13 mouse cellular contexts compared by ENCODE assay signal in genomic region chr17:72015253-72015652, GRCm38 (mm10).
DNase-seq lines count a peak whose midpoint lies in the region; ATAC-seq lines count a peak whose summit lies in the region.
"Had no signal": no experiment of that assay in that cellular context is flagged by ENCODE, and none has a peak within 500 bp of the region (broad histone marks: within the 10 kb centered on the region; RNA-seq: fewer than 3 reads in every experiment).

No protein-coding gene starts in this region.

- 57% methylated on average over 3 of the region's 3 CpGs for WGBS in hindbrain, embryonic 16.5 days
- WGBS in hindbrain, embryonic 11.5 days, result 89% methylated on average over 3 of the region's 3 CpGs

- no peak overlapping the region for H3K9ac ChIP-seq in hindbrain, embryonic 16.5 days (ENCODE audit: low read depth, low read length)
- H3K9ac ChIP-seq in hindbrain, embryonic 11.5 days (ENCODE audit: low read depth, low read length), result no peak overlapping the region
- H3K9ac ChIP-seq: lung, embryonic 15.5 days; midbrain, embryonic 12.5 days; neural tube, embryonic 12.5 days had no signal

- H3K9me3 ChIP-seq in hindbrain, embryonic 16.5 days (ENCODE audit: control insufficient read depth, low read length), result no peaks in the 10 kb centered on the region
- H3K9me3 ChIP-seq in hindbrain, embryonic 11.5 days (ENCODE audit: control insufficient read depth, low read length), result no peaks in the 10 kb centered on the region
- H3K9me3 ChIP-seq: lung, embryonic 15.5 days; midbrain, embryonic 12.5 days; neural tube, embryonic 12.5 days had no signal

- H3K27me3 ChIP-seq in hindbrain, embryonic 16.5 days (replicated peaks; ENCODE audit: control insufficient read depth, insufficient read depth, low read length), result no peaks in the 10 kb centered on the region
- H3K27me3 ChIP-seq in hindbrain, embryonic 11.5 days (ENCODE audit: control insufficient read depth, insufficient read depth, low read length), result no peaks in the 10 kb centered on the region
- H3K27me3 ChIP-seq: CH12.LX; lung, embryonic 15.5 days; midbrain, embryonic 12.5 days; neural tube, embryonic 12.5 days had no signal

- H3K27ac ChIP-seq in hindbrain, embryonic 16.5 days (ENCODE audit: low read depth, low read length), result no peak overlapping the region
- H3K27ac ChIP-seq in hindbrain, embryonic 11.5 days (ENCODE audit: low read depth, low read length), result no peak overlapping the region
- H3K27ac ChIP-seq: lung, embryonic 15.5 days; midbrain, embryonic 12.5 days; neural tube, embryonic 12.5 days had no signal

- no peak for DNase-seq in hindbrain, embryonic 11.5 days (ENCODE audit: low spot score)
- peak; percentile 84 for DNase-seq in cerebellum, adult 11 months
- DNase-seq in cerebellum, postnatal 14 days, result peak; percentile 95 to 98
- peak; percentile 67 to 73 for DNase-seq in layer of hippocampus, postnatal 10 days (ENCODE audit: low spot score in 2 of 2)
- no peak for DNase-seq in urinary bladder, postnatal 14 days (ENCODE audit: low spot score)
- DNase-seq in gastrocnemius, adult 8-10 months (ENCODE audit: low spot score in 2 of 2), result no peak
- DNase-seq: adrenal gland, postnatal 10 days; kidney, postnatal 25 days had no signal

- H3K4me2 ChIP-seq in hindbrain, embryonic 16.5 days (ENCODE audit: low read length), result no peak overlapping the region
- H3K4me2 ChIP-seq in hindbrain, embryonic 11.5 days (replicated peaks; ENCODE audit: low read depth, low read length), result no peak overlapping the region
- H3K4me2 ChIP-seq: lung, embryonic 15.5 days; midbrain, embryonic 12.5 days; neural tube, embryonic 12.5 days had no signal

- ATAC-seq in hindbrain, embryonic 16.5 days, result peak; percentile 90
- no peak for ATAC-seq in hindbrain, embryonic 11.5 days (ENCODE audit: low FRiP score)

- no peaks in the 10 kb centered on the region for H3K4me1 ChIP-seq in hindbrain, embryonic 16.5 days (ENCODE audit: control insufficient read depth, insufficient read depth, low read depth, low read length)
- H3K4me1 ChIP-seq in hindbrain, embryonic 11.5 days (replicated peaks; ENCODE audit: control insufficient read depth, insufficient read depth, low read length), result no peaks in the 10 kb centered on the region
- H3K4me1 ChIP-seq: lung, embryonic 15.5 days; midbrain, embryonic 12.5 days; neural tube, embryonic 12.5 days had no signal

- no peak overlapping the region for H3K4me3 ChIP-seq in hindbrain, embryonic 16.5 days (ENCODE audit: low read length)
- no peak overlapping the region for H3K4me3 ChIP-seq in hindbrain, embryonic 11.5 days (ENCODE audit: low read depth, low read length)
- H3K4me3 ChIP-seq: lung, embryonic 15.5 days; midbrain, embryonic 12.5 days; neural tube, embryonic 12.5 days had no signal

- H3K36me3 ChIP-seq in hindbrain, embryonic 16.5 days (ENCODE audit: control insufficient read depth, insufficient read depth, low read length), result no peaks in the 10 kb centered on the region
- no peaks in the 10 kb centered on the region for H3K36me3 ChIP-seq in hindbrain, embryonic 11.5 days (ENCODE audit: control insufficient read depth, insufficient read depth, low read length)
- H3K36me3 ChIP-seq: lung, embryonic 15.5 days; midbrain, embryonic 12.5 days; neural tube, embryonic 12.5 days had no signal

Comparison
In these comparisons a context has a peak if more than half of its experiments do, and no peak if none do; other contexts are left out.
1. DNase-seq: peak in cerebellum, adult 11 months (single experiment), cerebellum, postnatal 14 days (2 of 2) and layer of hippocampus, postnatal 10 days (2 of 2); none in hindbrain, embryonic 11.5 days (single experiment), urinary bladder, postnatal 14 days (single experiment) and gastrocnemius, adult 8-10 months (0 of 2).